Mouse (Mus musculus) adrenal gland, adult 18-20 months (tissue): Measurements from ENCODE around the gene Gpr132. TPM values are rescaled to one million over a fixed set of nuclear protein-coding genes. Genes with fewer than 3 reads are reported as not detected.

Source experiments
- DNase-seq, 2 experiments: peaks; one replicate each; pipeline ENCODE4 v3.0.0; 2021 to 2022; ENCODE audit warnings: low spot score in 2 of 2
- long read RNA-seq, 2 experiments: library from polyadenylated mRNA; stranded (forward); transcript quantifications; one replicate each; pipeline ENCODE4 v2.0.0; 2021
- total RNA-seq, 2 experiments: library from RNA; stranded (reverse); gene quantifications; 1 replicate in 1 of 2; 2 replicates in 1 of 2; pipeline ENCODE4 v1.2.3; 2021

Gene Gpr132
- total RNA-seq = under 1 TPM; 0.54 to 0.66 TPM
- long read RNA-seq, experiment 1 = 0 reads
- long read RNA-seq, experiment 2 = 0 reads

- DNase-seq = no peak
Observed at GRCm38 (mm10) chr12:112868178-112869087, at the start of gene Gpr132. Gene Gpr132 (minus strand): TSS chr12:112868228.

- no peak for DNase-seq
Observed at GRCm38 (mm10) chr12:112917486-112917885, 49.5 kb upstream of the Gpr132 start.

GRCm38 (mm10) chr12:112916698-112917400, 48.8 kb upstream of the Gpr132 start:
- no peak for DNase-seq

GRCm38 (mm10) chr12:112915587-112915986, 47.6 kb upstream of the Gpr132 start:
- no peak for DNase-seq

GRCm38 (mm10) chr12:112914527-112914926, 46.5 kb upstream of the Gpr132 start:
- DNase-seq = no peak

DNA sequence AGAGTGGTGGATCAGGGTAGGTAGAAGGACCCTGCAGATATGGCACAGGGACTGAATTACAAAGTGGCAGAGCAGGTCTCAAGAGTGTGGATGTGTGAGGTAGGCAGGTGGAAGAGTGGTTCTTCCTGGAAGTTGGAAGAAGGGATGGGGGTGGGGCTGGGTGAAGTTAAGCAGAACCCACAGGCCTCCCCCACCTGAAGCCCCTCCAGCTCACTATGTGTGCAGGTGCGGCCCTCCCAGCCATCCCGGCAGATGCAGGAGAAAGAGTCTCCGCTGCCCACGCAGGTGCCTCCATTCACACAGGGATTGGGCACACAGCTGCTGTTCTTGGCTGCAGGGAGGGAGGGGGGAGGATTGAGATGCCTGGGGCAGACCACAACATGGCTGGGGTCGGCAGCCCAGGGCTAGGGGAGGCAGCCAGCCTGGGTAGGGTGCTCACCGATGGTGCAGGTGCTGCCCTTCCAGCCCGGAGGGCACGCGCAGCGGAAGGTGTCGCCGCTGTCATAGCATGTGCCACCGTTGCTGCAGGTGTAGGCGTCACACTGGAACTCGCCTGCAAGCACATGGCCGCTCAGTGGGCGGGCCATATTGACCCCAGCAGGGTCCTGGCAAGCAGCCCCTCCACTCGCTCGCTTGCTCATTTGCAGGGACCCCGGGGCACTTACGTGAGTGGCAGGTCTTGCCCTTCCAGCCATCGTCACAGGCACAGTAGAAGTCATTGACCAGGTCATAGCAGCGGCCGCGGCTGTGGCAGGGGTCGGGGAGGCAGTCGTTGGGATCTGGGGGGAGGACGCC, 45.1 kb upstream of the Gpr132 start:
- no peak for DNase-seq

DNA sequence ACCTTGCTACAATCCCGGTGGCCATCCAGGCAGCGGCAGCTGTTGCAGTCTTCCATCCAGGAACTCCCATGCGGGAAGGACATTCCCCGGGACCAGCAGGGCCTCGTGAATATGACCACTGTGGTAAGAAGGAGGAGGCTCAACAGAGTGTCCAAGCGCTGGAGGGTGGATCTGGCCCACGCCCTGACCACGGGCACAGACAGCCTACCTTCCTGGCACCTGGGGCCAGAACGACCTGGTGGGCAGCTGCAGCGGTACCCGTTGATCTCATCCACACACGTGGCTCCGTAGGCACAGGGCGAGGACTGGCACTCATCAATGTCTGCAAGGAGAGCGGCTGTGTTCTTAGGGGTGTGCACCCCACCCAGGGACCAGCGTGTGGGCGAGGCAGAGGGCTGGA, 43.7 kb upstream of the Gpr132 start:
- no peak for DNase-seq

DNA sequence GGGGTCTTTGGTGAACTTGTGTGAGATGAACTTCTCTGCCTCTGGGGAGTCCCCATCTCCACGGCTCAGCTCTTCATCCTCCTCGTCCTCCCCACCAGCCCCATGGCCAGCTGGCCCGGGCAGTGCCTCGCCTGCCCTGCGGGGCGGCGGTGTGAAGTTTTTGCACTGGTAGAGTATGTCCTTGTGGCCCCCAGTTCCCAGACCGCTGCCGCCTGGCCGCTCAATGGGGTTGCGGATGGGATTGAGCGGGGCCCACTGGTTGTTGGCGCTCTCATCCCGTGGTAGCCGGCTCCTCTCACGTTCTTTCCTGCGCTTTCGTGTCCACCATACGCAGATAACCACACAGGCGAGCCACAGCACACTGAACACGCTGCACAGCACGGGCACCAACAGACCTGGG, 41.0 kb upstream of the Gpr132 start:
- DNase-seq = no peak

GRCm38 (mm10) chr12:112905001-112905400, 37.0 kb upstream of the Gpr132 start:
- no peak for DNase-seq

DNA sequence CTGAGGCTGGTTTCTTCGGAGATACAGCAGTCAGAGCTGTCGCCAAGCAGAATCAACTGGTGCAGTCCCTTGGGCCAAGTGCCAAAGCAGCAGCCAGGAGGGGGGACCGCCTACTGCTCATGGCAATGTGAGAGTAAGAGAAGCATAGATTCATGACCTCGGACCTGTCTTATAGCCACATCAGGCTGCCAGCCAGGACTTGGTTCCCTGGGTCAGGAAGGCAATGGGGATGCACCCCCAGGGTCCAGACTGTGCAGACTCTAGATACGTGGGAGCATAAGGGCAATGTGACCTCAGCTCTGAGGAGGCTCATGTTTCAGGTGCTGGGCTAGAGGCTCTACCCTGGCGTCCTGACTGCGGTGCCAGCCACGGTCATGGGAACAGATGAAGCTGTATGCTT, 35.9 kb upstream of the Gpr132 start:
- DNase-seq = no peak

DNA sequence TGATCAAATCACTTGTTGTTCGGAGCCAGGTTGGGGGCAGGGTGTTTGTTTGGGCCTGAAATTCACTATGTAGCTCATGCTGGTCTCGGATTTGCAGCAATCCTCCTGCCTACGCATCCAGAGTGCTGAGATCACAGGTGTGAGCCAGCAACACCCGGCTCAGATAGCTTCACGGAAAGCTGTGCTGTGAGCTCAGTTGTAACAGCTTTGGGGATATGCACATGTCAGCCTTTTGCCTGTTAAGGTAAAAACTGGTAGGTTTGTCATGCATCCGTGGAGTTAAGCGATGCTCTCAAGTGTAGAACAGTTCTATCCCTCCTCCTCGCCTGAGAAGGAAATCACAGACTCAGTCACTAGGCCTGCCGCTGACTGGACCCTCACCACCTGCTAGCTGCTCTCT, 32.6 kb upstream of the Gpr132 start:
- no peak for DNase-seq

GRCm38 (mm10) chr12:112898960-112899359, 30.9 kb upstream of the Gpr132 start:
- no peak for DNase-seq

DNA sequence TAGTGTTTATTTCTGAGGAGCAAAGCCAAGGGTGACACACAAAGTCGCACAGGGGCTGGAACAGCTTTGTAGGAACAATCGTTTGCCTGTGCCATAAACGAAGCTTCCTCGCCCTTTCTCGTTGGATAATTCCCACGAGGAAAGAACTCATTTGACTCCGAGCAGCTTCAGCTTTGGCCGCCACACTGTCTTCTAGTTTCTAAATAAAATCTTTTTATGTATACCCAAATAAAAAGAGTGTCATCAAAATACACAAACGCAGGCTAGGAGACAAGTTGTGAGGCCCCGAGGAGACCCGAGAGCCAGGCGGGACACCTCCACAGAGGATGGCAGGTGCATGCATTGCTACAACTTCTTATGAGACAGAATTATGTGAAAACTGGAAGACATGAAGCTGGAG, 30.3 kb upstream of the Gpr132 start:
- DNase-seq = no peak

DNA sequence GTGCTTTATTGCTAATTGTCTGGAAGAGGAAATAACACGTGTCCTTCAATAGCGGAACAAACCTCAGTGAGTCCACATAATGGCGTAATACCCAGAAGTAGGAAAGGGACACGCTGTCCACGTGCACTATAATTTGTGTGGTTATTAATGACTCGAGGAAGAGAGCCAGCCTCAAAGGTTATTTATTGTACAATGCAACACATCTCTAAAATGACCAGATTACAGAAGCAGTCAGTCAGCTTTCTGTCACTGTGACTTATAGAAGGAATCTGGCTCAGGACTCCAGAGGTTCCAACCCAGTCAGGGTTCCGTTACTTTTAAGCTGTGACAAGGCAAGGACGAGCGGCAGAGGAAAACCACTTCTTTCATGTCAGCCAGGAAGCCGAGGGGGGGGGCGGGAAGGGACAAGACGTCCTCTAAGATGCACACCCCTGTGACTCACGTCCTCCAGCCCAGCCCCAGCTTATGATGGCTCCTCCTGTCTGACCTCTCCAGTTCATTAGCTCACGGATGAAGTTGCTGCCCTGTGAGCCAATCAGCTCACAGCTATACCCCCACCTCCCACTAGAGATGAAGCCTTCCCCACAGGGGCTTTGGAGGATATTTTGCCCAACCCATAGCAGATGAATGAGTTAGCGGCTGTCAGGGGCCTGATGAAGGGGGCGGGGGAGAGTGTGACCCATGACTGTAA, 29.6 kb upstream of the Gpr132 start:
- DNase-seq = no peak

- no peak for DNase-seq
Observed at GRCm38 (mm10) chr12:112894969-112895368, 26.9 kb upstream of the Gpr132 start.

DNA sequence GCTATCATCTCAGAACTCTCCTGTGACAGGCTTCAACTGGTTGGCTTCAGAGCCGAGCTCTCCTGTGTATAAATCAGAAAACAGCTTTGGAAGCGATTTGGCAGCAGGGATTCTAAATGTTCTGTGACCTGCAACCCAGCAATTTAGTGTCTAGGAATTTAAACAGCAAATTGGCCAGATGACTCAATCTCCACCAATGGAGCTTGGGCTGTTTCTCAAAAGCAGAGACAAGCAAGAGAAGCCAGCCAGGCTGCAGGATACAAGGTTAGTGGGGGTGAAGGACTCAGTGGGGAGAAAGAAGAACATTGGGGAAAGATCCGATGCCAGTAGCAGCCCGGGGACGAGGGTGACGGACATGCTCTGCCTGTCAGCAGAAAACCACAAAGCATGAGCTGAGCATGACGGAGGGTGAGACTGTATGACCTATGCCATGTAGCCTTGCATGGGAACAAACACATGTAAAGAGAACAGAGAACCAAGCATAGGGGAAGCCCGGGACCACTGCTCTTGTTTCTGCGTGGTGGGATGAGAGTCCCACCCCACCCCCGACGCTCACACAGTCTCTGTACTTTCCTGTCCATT, 26.4 kb upstream of the Gpr132 start:
- DNase-seq = no peak

- DNase-seq = no peak
Observed at GRCm38 (mm10) chr12:112885465-112885864, 17.4 kb upstream of the Gpr132 start.

- no peak for DNase-seq
Observed at GRCm38 (mm10) chr12:112881301-112881815, 13.3 kb upstream of the Gpr132 start.

GRCm38 (mm10) chr12:112880661-112881060, 12.6 kb upstream of the Gpr132 start:
- DNase-seq = no peak

DNA sequence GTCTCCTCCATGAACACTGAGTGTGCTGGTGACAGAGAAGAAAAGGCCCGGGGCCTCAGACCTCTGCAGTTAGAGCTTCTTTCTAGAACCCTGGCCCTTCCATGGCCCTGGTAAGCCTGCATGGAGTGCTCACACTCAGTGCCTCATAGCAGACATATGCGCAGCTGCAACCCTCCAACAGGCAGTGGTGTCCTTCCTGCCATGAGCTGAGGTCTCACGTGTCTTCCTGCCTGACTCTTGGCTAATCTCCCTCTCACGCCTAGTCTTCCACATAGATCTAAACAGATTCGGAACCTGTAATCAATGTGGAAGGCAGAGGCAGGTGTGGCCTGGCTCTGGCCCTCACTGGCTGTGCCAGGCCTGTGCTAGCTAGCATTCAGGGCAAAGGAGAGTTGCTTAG, 11.7 kb upstream of the Gpr132 start:
- DNase-seq = no peak
